Mouse (Mus musculus) spleen, adult 2 months (tissue): Measurements from ENCODE around the gene Htra2.

Experiments used
- CTCF ChIP-seq: fragments of 200-500 bp; IDR thresholded peaks from 2 replicates; pipeline ENCODE4 v1.5.1; 2011; ENCODE audit warnings: mild to moderate bottlenecking, inconsistent platforms; ENCODE audit not compliant: insufficient read depth, insufficient read length, insufficient replicate concordance; ENCODE audit errors: extremely low read depth
- POLR2A ChIP-seq: fragments of 200-500 bp; IDR thresholded peaks from 2 replicates; pipeline ENCODE4 v1.6.1; 2011; ENCODE audit warnings: low read depth, low read length, inconsistent platforms

DNA sequence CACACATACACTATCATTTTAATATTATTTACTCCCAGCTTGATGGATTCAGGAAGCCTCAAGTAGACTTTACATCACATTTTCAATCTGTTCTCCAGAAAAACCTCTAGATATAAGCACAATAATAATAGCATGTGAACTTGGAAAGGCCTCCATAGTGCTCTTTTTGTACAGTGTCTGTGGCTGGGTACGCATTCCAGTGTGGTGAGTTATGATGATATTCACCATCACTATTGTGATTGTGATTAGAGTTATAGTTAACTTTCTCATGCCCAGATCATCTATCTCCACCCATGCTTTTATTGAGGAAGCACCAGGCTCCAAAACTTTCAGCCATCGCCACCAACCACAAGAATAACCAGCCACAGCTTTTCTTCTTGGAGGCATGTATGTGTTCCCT, 31.3 kb downstream of the Htra2 start:
- TF ChIP-seq POLR2A, result no peak
- TF ChIP-seq CTCF, result no peak
